ENCODE assay signal across 16 mouse cellular contexts in the genomic region with DNA sequence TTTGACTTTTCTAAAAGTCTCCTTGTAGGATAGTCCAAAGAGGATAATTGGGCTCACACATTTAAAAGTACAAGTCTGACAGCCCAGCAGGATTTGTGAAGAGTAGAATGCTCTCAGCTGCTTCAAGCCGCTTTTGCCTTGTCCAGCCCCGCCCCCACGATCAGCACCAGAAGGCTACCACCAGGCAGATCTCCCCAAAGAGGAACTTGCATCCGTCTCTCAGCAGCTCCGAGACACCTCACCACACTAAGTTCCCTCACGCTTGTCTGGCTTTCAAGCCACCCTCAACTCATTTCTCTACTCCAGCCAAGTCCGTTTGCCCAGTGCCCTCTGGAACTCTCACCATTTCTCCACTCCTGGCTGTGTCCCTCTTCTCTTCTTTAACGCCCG. TPM values are rescaled to one million over a fixed set of nuclear protein-coding genes. Genes with fewer than 3 reads are reported as not detected.
DNase-seq lines count a peak whose midpoint lies in the region; ATAC-seq lines count a peak whose summit lies in the region.
"Had no signal": no experiment of that assay in that cellular context is flagged by ENCODE, and none has a peak within 500 bp of the region (broad histone marks: within the 10 kb centered on the region; RNA-seq: fewer than 3 reads in every experiment).

No protein-coding gene starts in this region.

- H3K4me1 ChIP-seq in hindbrain, embryonic 16.5 days (ENCODE audit: control insufficient read depth, insufficient read depth, low read depth, low read length) = no peaks in the 10 kb centered on the region
- H3K4me1 ChIP-seq in hindbrain, embryonic 10.5 days (replicated peaks) = no peaks in the 10 kb centered on the region
- H3K4me1 ChIP-seq: embryonic facial prominence, embryonic 13.5 days; heart, embryonic 13.5 days; intestine, embryonic 15.5 days had no signal

- no peak overlapping the region for H3K9ac ChIP-seq in hindbrain, embryonic 16.5 days (ENCODE audit: low read depth, low read length)
- H3K9ac ChIP-seq: embryonic facial prominence, embryonic 13.5 days; heart, embryonic 13.5 days; intestine, embryonic 15.5 days had no signal

- H3K27ac ChIP-seq in hindbrain, embryonic 16.5 days (ENCODE audit: low read depth, low read length) = no peak overlapping the region
- H3K27ac ChIP-seq in hindbrain, embryonic 10.5 days = no peak overlapping the region
- H3K27ac ChIP-seq: embryonic facial prominence, embryonic 13.5 days; heart, embryonic 13.5 days; intestine, embryonic 15.5 days; stomach, postnatal 0 days had no signal

- H3K36me3 ChIP-seq in hindbrain, embryonic 16.5 days (ENCODE audit: control insufficient read depth, insufficient read depth, low read length) = no peaks in the 10 kb centered on the region
- H3K36me3 ChIP-seq in hindbrain, embryonic 10.5 days = no peaks in the 10 kb centered on the region
- H3K36me3 ChIP-seq: embryonic facial prominence, embryonic 13.5 days; heart, embryonic 13.5 days; intestine, embryonic 15.5 days had no signal

- no peak overlapping the region for H3K4me2 ChIP-seq in hindbrain, embryonic 16.5 days (ENCODE audit: low read length)
- H3K4me2 ChIP-seq: embryonic facial prominence, embryonic 13.5 days; heart, embryonic 13.5 days; intestine, embryonic 15.5 days had no signal

- WGBS in hindbrain, embryonic 16.5 days = 58% methylated on average over 9 of the region's 9 CpGs
- WGBS in hindbrain, embryonic 10.5 days = 58% methylated on average over 9 of the region's 9 CpGs

- 0 out of 2 replicates have a peak, but pooled peaks have one; percentile 34 for ATAC-seq in hindbrain, embryonic 16.5 days
- ATAC-seq in hematopoietic stem cell, adult 5-6 weeks (replicated peaks in 1 of 2; ENCODE audit: insufficient read depth in 1 of 2, low FRiP score in 2 of 2, low TSS enrichment in 1 of 2, low read depth in 1 of 2, poor library complexity in 2 of 2, severe bottlenecking in 2 of 2) = peak; percentile 78 to 91
- ATAC-seq: intestine, embryonic 15.5 days had no signal

- peak; percentile 2 for DNase-seq in adrenal gland, postnatal 10 days
- no peak for DNase-seq in adrenal gland, adult 8-10 months
- DNase-seq in hindbrain, embryonic 10.5 days (ENCODE audit: low spot score) = no peak
- DNase-seq in MEL-GATA-1-ER (ENCODE audit: extremely low read depth, low read depth) = peak; percentile 38
- DNase-seq in thymus, postnatal 36 days = no peak
- DNase-seq in lung, postnatal 10 days = no peak
- DNase-seq: gastrocnemius, postnatal 36 days had no signal

- H3K9me3 ChIP-seq in hindbrain, embryonic 16.5 days (ENCODE audit: control insufficient read depth, low read length) = no peaks in the 10 kb centered on the region
- H3K9me3 ChIP-seq in hindbrain, embryonic 10.5 days = no peaks in the 10 kb centered on the region
- H3K9me3 ChIP-seq: embryonic facial prominence, embryonic 13.5 days; heart, embryonic 13.5 days; intestine, embryonic 15.5 days had no signal

- H3K4me3 ChIP-seq in hindbrain, embryonic 16.5 days (ENCODE audit: low read length) = no peak overlapping the region
- H3K4me3 ChIP-seq in hindbrain, embryonic 10.5 days = no peak overlapping the region
- H3K4me3 ChIP-seq: embryonic facial prominence, embryonic 13.5 days; heart, embryonic 13.5 days; intestine, embryonic 15.5 days had no signal

- no peaks in the 10 kb centered on the region for H3K27me3 ChIP-seq in hindbrain, embryonic 16.5 days (replicated peaks; ENCODE audit: control insufficient read depth, insufficient read depth, low read length)
- no peaks in the 10 kb centered on the region for H3K27me3 ChIP-seq in hindbrain, embryonic 10.5 days (ENCODE audit: insufficient read depth, poor library complexity, severe bottlenecking)
- H3K27me3 ChIP-seq: embryonic facial prominence, embryonic 13.5 days; heart, embryonic 13.5 days; intestine, embryonic 15.5 days had no signal

RNA-seq across cellular contexts. Expression of gene Dlx5, which starts 33.6 kb away (rescaled TPM):
- total RNA-seq in adrenal gland, postnatal 10 days (2021) = 1 to 10 TPM in 1 of 2 experiments, under 1 TPM in 1; 0.76 to 1.2 TPM
- total RNA-seq in adrenal gland, adult 8-10 months (2022) = under 1 TPM in 3 of 4 experiments, not detected in 1; 0.21 to 0.48 (median 0.34) TPM
- 3.7 TPM in 1 of 2 replicates, not detected in the other for polyA plus RNA-seq in hindbrain, embryonic 16.5 days (2015; fragmentation: Nextera tagmentation; extraction: Ambion mirVana)
- polyA plus RNA-seq in hindbrain, embryonic 10.5 days (2016; fragmentation: Nextera tagmentation; extraction: Ambion mirVana) = 3.4 and 14.5 TPM in 2 replicates
- total RNA-seq in hematopoietic stem cell, adult 5-6 weeks (2017) = not detected in 2 replicates
- total RNA-seq: gastrocnemius, postnatal 36 days; liver, adult 2 months had no signal
- polyA plus RNA-seq: liver, adult 2 months had no signal

RNA-seq across cellular contexts. Expression of gene Sdhaf3, which starts 40.3 kb away (rescaled TPM):
- 1 to 10 TPM; 5.2 to 6.0 TPM for total RNA-seq in adrenal gland, postnatal 10 days (2021)
- 1 to 10 TPM; 4.4 to 6.2 (median 5.3) TPM for total RNA-seq in adrenal gland, adult 8-10 months (2022)
- 6.3 and 6.9 TPM in 2 replicates for polyA plus RNA-seq in hindbrain, embryonic 16.5 days (2015; fragmentation: Nextera tagmentation; extraction: Ambion mirVana)
- polyA plus RNA-seq in hindbrain, embryonic 10.5 days (2016; fragmentation: Nextera tagmentation; extraction: Ambion mirVana) = 6.4 and 6.6 TPM in 2 replicates
- 3.5 and 3.6 TPM in 2 replicates for total RNA-seq in hematopoietic stem cell, adult 5-6 weeks (2017)

RNA-seq across cellular contexts. Expression of gene Dlx6, which starts 52.4 kb away (rescaled TPM):
- total RNA-seq in adrenal gland, postnatal 10 days (2021) = under 1 TPM in 1 of 2 experiments, not detected in 1; 0.57 TPM
- total RNA-seq in adrenal gland, adult 8-10 months (2022) = under 1 TPM in 1 of 4 experiments, not detected in 3; 0.67 TPM
- 0.45 TPM in 1 of 2 replicates, not detected in the other for polyA plus RNA-seq in hindbrain, embryonic 16.5 days (2015; fragmentation: Nextera tagmentation; extraction: Ambion mirVana)
- polyA plus RNA-seq in hindbrain, embryonic 10.5 days (2016; fragmentation: Nextera tagmentation; extraction: Ambion mirVana) = 0.47 and 1.0 TPM in 2 replicates
- total RNA-seq in hematopoietic stem cell, adult 5-6 weeks (2017) = not detected in 2 replicates
- total RNA-seq: gastrocnemius, postnatal 36 days; heart, postnatal 4 days; liver, adult 2 months had no signal
- polyA plus RNA-seq: heart, embryonic 13.5 days; kidney, embryonic 14.5 days; liver, adult 2 months; stomach, postnatal 0 days had no signal

Comparison
In these comparisons a context has a peak if more than half of its experiments do, and no peak if none do; other contexts are left out.
1. DNase-seq: peak in adrenal gland, postnatal 10 days (single experiment) and MEL-GATA-1-ER (single experiment); none in adrenal gland, adult 8-10 months (single experiment), hindbrain, embryonic 10.5 days (single experiment), thymus, postnatal 36 days (0 of 2) and lung, postnatal 10 days (single experiment).